In genomic region chr1:161925281-161925805, GRCm38 (mm10) we compare ENCODE assay signal across 20 mouse cellular contexts. TPM values are rescaled to one million over a fixed set of nuclear protein-coding genes. Genes with fewer than 3 reads are reported as not detected.
A peak's percentile ranks its signal among the peaks of the same experiment; 100 is the strongest.
DNase-seq lines count a peak whose midpoint lies in the region; ATAC-seq and TF ChIP-seq lines count a peak whose summit lies in the region.
"Had no signal": no experiment of that assay in that cellular context is flagged by ENCODE, and none has a peak within 500 bp of the region (broad histone marks: within the 10 kb centered on the region; RNA-seq: fewer than 3 reads in every experiment).

No protein-coding gene starts in this region.

- H3K4me1 ChIP-seq in liver, adult 2 months (ENCODE audit: control insufficient read depth, insufficient read depth, low read length): no peaks in the 10 kb centered on the region
- no peaks in the 10 kb centered on the region for H3K4me1 ChIP-seq in liver, embryonic 11.5 days (replicated peaks; ENCODE audit: control insufficient read depth, insufficient read depth, low read length)
- no peaks in the 10 kb centered on the region for H3K4me1 ChIP-seq in stomach, postnatal 0 days (replicated peaks; ENCODE audit: control insufficient read depth, insufficient read depth)
- H3K4me1 ChIP-seq: liver, embryonic 13.5 days; stomach, embryonic 15.5 days had no signal

- TF ChIP-seq EP300 in stomach, postnatal 0 days (optimal IDR thresholded peaks at IDR 0.05): no peak

- TF ChIP-seq POLR2A in liver, adult 2 months (IDR thresholded peaks at IDR 0.05; ENCODE audit: extremely low read depth, insufficient read depth, low read length): no peak

- H3K27me3 ChIP-seq in liver, adult 2 months (ENCODE audit: control insufficient read depth, insufficient read depth, low read length): no peaks in the 10 kb centered on the region
- no peaks in the 10 kb centered on the region for H3K27me3 ChIP-seq in liver, embryonic 11.5 days (replicated peaks; ENCODE audit: control insufficient read depth, insufficient read depth, low read length)
- H3K27me3 ChIP-seq in stomach, postnatal 0 days (ENCODE audit: control insufficient read depth, insufficient read depth, low read length): no peaks in the 10 kb centered on the region
- H3K27me3 ChIP-seq: liver, embryonic 13.5 days; stomach, embryonic 15.5 days had no signal

- WGBS in liver, adult 2 months: 75% methylated on average over 13 of the region's 13 CpGs
- WGBS in liver, embryonic 11.5 days: 87% methylated on average over 13 of the region's 13 CpGs
- WGBS in stomach, postnatal 0 days: 59% methylated on average over 13 of the region's 13 CpGs

- peak; percentile 57 for DNase-seq in adrenal gland, postnatal 14 days
- no peak for DNase-seq in adrenal gland, postnatal 4 days (ENCODE audit: low spot score in 2 of 2)
- peak; percentile 27 for DNase-seq in liver, adult 2 months (ENCODE audit: extremely low read depth, low read depth, low spot score)
- no peak for DNase-seq in liver, embryonic 11.5 days (ENCODE audit: low spot score)
- DNase-seq in cerebellum, postnatal 36 days: peak; percentile 34 to 41
- DNase-seq in stomach, postnatal 0 days (ENCODE audit: low spot score): no peak
- DNase-seq in c-Kit-positive CD71-positive TER-119-positive erythroid progenitor cells, embryonic 14.5 days (ENCODE audit: low spot score): no peak
- no peak for DNase-seq in T-cell, adult 2 months (ENCODE audit: low spot score)
- DNase-seq: embryo, embryonic 11 days; gastrocnemius, postnatal 36 days; kidney, adult 9 months; liver, embryonic 13.5 days; thymus, postnatal 14 days had no signal

- no peaks in the 10 kb centered on the region for H3K79me2 ChIP-seq in liver, adult 2 months (ENCODE audit: control insufficient read depth, insufficient read depth, low read length)

- no peak overlapping the region for H3K4me3 ChIP-seq in liver, adult 2 months (ENCODE audit: insufficient read depth, low read depth, low read length)
- H3K4me3 ChIP-seq in liver, embryonic 11.5 days (ENCODE audit: low read depth, low read length): no peak overlapping the region
- H3K4me3 ChIP-seq in stomach, postnatal 0 days (ENCODE audit: low read depth, low read length): no peak overlapping the region
- H3K4me3 ChIP-seq: erythroblast, embryonic 14.5 days; layer of hippocampus, adult 2 months; liver, embryonic 13.5 days; stomach, embryonic 15.5 days had no signal

- no peak overlapping the region for H3K27ac ChIP-seq in liver, adult 2 months (replicated peaks; ENCODE audit: insufficient read depth, low read depth, low read length)
- no peak overlapping the region for H3K27ac ChIP-seq in liver, embryonic 11.5 days (ENCODE audit: low read depth, low read length)
- H3K27ac ChIP-seq in stomach, postnatal 0 days (replicated peaks): 0 out of 2 replicates have a peak overlapping the region, but pooled peaks have one; percentile 2
- H3K27ac ChIP-seq: layer of hippocampus, adult 2 months; liver, embryonic 13.5 days; stomach, embryonic 15.5 days had no signal

- no peaks in the 10 kb centered on the region for H3K36me3 ChIP-seq in liver, adult 2 months (ENCODE audit: control insufficient read depth, insufficient read depth, low read length)
- H3K36me3 ChIP-seq in liver, embryonic 11.5 days (ENCODE audit: control insufficient read depth, insufficient read depth, low read length): no peaks in the 10 kb centered on the region
- H3K36me3 ChIP-seq in stomach, postnatal 0 days (ENCODE audit: control insufficient read depth, insufficient read depth, low read length): no peaks in the 10 kb centered on the region
- H3K36me3 ChIP-seq: liver, embryonic 13.5 days; stomach, embryonic 15.5 days had no signal

- no peak for ATAC-seq in liver, embryonic 11.5 days (replicated peaks; ENCODE audit: low FRiP score)
- ATAC-seq in stomach, postnatal 0 days (ENCODE audit: low FRiP score, low TSS enrichment): peak; percentile 38; the same call in 1 of the 2 replicates

- H3K9ac ChIP-seq in liver, adult 2 months (ENCODE audit: low read depth, low read length): no peak overlapping the region
- H3K9ac ChIP-seq in liver, embryonic 11.5 days (ENCODE audit: low read depth, low read length): no peak overlapping the region
- H3K9ac ChIP-seq in stomach, postnatal 0 days (ENCODE audit: low read length): no peak overlapping the region
- H3K9ac ChIP-seq: liver, embryonic 13.5 days; stomach, embryonic 15.5 days had no signal

- H3K9me3 ChIP-seq in liver, embryonic 11.5 days (ENCODE audit: control insufficient read depth, low read length): no peaks in the 10 kb centered on the region
- no peaks in the 10 kb centered on the region for H3K9me3 ChIP-seq in stomach, postnatal 0 days (ENCODE audit: control insufficient read depth, low read length)
- H3K9me3 ChIP-seq: liver, embryonic 13.5 days; stomach, embryonic 15.5 days had no signal

- no peak overlapping the region for H3K4me2 ChIP-seq in liver, embryonic 11.5 days
- H3K4me2 ChIP-seq in stomach, postnatal 0 days (replicated peaks; ENCODE audit: low read depth): no peak overlapping the region
- H3K4me2 ChIP-seq: liver, embryonic 13.5 days; stomach, embryonic 15.5 days had no signal

- no peak for TF ChIP-seq CTCF in liver, adult 2 months (IDR thresholded peaks at IDR 0.05; ENCODE audit: low read depth, low read length)
- no peak for TF ChIP-seq CTCF in stomach, postnatal 0 days (IDR thresholded peaks at IDR 0.05; ENCODE audit: low read depth)

RNA-seq across cellular contexts. Expression of gene Pigc, which starts 43.6 kb away (rescaled TPM):
- 18.0 and 23.1 TPM in 2 replicates for total RNA-seq in adrenal gland, postnatal 14 days (2021)
- 10 to 100 TPM; 22.2 to 27.0 TPM for total RNA-seq in adrenal gland, postnatal 4 days (2021)
- total RNA-seq in liver, adult 2 months (2014; rRNA removed): 7.1 and 7.3 TPM in 2 replicates
- polyA plus RNA-seq in liver, adult 2 months (2012; rRNA removed): 9.4 and 9.5 TPM in 2 replicates
- 22.8 and 25.0 TPM in 2 replicates for polyA plus RNA-seq in liver, embryonic 11.5 days (2014; fragmentation: Nextera tagmentation; extraction: Ambion mirVana)
- 29.5 and 29.9 TPM in 2 replicates for polyA plus RNA-seq in stomach, postnatal 0 days (2015; fragmentation: Nextera tagmentation; extraction: Ambion mirVana)

RNA-seq across cellular contexts. Expression of gene Suco, which starts 48.9 kb away (rescaled TPM):
- total RNA-seq in adrenal gland, postnatal 14 days (2021): 44.2 and 47.6 TPM in 2 replicates
- total RNA-seq in adrenal gland, postnatal 4 days (2021): 10 to 100 TPM; 45.6 to 50.3 TPM
- 9.7 and 14.7 TPM in 2 replicates for total RNA-seq in liver, adult 2 months (2014; rRNA removed)
- 0.95 and 1.4 TPM in 2 replicates for polyA plus RNA-seq in liver, adult 2 months (2012; rRNA removed)
- 16.7 and 22.3 TPM in 2 replicates for polyA plus RNA-seq in liver, embryonic 11.5 days (2014; fragmentation: Nextera tagmentation; extraction: Ambion mirVana)
- 10.9 and 11.4 TPM in 2 replicates for polyA plus RNA-seq in stomach, postnatal 0 days (2015; fragmentation: Nextera tagmentation; extraction: Ambion mirVana)

RNA-seq across cellular contexts. Expression of gene 4930558K02Rik, which starts 54.1 kb away (rescaled TPM):
- not detected in 2 replicates for total RNA-seq in adrenal gland, postnatal 14 days (2021)
- under 1 TPM in 1 of 2 experiments, not detected in 1; 0.31 TPM for total RNA-seq in adrenal gland, postnatal 4 days (2021)
- not detected in 2 replicates for total RNA-seq in liver, adult 2 months (2014; rRNA removed)
- polyA plus RNA-seq in liver, adult 2 months (2012; rRNA removed): not detected in 2 replicates
- polyA plus RNA-seq in liver, embryonic 11.5 days (2014; fragmentation: Nextera tagmentation; extraction: Ambion mirVana): not detected in 2 replicates
- polyA plus RNA-seq in stomach, postnatal 0 days (2015; fragmentation: Nextera tagmentation; extraction: Ambion mirVana): not detected in 2 replicates
- total RNA-seq: gastrocnemius, postnatal 36 days; layer of hippocampus, adult 2 months; left cerebral cortex, postnatal 25 days; megakaryocyte, adult 5-6 weeks; monocyte, adult 5-6 weeks had no signal
- polyA plus RNA-seq: erythroblast, embryonic 14.5 days; heart, postnatal 0 days; liver, embryonic 13.5 days; stomach, embryonic 15.5 days had no signal

Comparison
In these comparisons a context has a peak if more than half of its experiments do, and no peak if none do; other contexts are left out.
1. DNase-seq: peak in adrenal gland, postnatal 14 days (single experiment), liver, adult 2 months (single experiment) and cerebellum, postnatal 36 days (2 of 2); none in adrenal gland, postnatal 4 days (0 of 2), liver, embryonic 11.5 days (single experiment), stomach, postnatal 0 days (single experiment), c-Kit-positive CD71-positive TER-119-positive erythroid progenitor cells, embryonic 14.5 days (single experiment) and T-cell, adult 2 months (single experiment).